Mouse (Mus musculus) forelimb bud, embryonic 11.5 days (tissue): ENCODE results near the gene Pip4k2c.
A peak's percentile ranks its signal among the peaks of the same experiment; 100 is the strongest.

Experiments
- DNase-seq: peaks from one replicate; pipeline ENCODE4 v3.0.0-alpha.2; 2012; ENCODE audit warnings: low read depth, low spot score

The Pip4k2c gene

GRCm38 (mm10) chr10:127211414-127211854, at the start of gene Pip4k2c:
Gene Pip4k2c (minus strand): TSS chr10:127211585.
- peak; percentile 80 for DNase-seq

DNA sequence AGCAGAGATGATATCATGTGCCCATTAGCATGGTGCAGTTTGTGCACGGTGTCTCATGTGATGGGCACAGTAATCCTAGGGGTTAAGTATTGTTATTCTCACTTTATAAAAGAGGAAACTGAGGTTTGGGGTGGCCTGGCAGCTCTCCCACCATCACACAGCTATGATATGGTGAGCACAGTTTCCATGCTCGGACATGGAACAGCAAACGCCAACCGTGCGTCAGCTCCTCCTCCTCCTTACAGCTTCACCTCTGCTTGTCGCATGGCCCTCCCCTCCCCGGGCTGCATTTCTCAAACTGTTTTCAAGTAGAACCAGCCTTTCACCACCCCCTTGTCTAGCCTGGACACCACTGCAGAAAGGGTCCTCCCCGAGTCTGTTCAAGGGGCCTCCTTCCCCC, 47.1 kb upstream of the Pip4k2c start:
- DNase-seq, result no peak

DNA sequence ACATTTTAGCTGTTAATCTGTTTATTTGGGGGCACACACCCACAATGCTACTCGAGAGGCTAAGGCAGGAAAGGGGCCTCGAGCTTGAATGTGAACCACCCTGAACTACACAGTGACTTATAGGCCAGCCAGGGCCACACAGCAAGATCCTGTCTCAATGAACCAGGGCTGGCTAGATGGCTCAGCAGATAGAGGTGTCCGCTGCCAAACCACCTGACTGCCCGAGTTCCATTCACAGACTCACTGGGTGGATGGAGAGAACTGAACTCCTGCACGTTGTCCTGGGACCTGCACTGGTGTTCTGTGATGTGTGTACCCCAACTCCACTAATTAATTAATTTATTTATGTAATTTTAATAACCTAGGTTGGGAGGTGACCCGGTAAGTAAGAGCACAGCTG, 46.4 kb upstream of the Pip4k2c start:
- DNase-seq, result no peak

- peak; percentile 69 for DNase-seq
These were observed 44.4 kb upstream of the Pip4k2c start for GRCm38 (mm10) chr10:127255625-127256345.

DNA sequence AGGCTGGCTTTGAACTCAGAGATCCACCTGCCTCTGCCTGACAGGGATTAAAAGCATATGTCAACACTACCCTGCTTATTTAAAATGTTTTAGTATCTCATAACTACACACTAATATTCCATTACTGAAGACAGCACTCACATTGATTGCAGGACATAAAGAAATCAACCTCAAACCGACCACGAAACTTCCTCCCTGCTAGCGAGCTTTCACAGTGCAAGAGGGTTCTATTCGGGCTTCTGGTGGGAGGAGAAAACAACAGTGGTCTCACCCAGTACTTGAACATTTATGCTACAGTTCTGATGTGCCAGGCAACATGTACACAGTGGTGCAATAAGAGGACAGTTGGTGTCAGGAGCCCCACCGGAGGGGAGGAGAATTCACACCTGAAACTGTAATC, 39.4 kb upstream of the Pip4k2c start:
- DNase-seq, result no peak

DNA sequence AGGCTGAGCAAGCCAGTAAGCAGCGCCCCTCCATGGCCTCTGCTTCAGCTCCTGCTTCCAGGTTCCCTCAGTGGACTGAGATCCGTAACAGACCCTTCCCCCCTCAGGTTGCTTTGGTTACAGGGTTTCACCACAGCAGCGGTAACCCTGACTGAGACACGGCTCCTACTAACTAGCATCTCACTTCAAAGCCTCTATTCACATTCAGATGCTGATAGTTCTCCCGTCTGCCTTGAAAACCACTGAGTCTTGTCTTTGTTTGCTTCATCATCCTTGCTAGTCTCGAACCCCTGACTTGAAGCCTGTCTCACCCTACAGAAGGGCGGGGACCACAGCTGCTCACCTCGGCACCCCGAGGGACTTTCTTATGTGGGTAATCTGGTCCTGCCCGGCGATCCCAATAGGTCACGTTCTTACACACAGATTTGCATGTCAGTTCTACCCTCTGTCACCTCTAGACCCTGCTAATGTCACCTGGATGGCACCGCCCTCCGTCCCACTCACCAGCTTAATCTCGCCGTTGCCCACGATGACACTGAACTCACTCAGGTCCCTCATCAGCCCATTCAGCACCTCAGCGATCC, 26.9 kb upstream of the Pip4k2c start:
- no peak for DNase-seq

GRCm38 (mm10) chr10:127236541-127236940, 25.2 kb upstream of the Pip4k2c start:
- DNase-seq, result no peak

GRCm38 (mm10) chr10:127233141-127233540, 21.8 kb upstream of the Pip4k2c start:
- no peak for DNase-seq

- no peak for DNase-seq
These were observed 20.4 kb upstream of the Pip4k2c start for GRCm38 (mm10) chr10:127231741-127232140.

- DNase-seq, result no peak
These were observed 19.3 kb upstream of the Pip4k2c start for GRCm38 (mm10) chr10:127230693-127231092.

GRCm38 (mm10) chr10:127228897-127229296, 17.5 kb upstream of the Pip4k2c start:
- DNase-seq, result peak; percentile 79

GRCm38 (mm10) chr10:127227163-127227562, 15.8 kb upstream of the Pip4k2c start:
- no peak for DNase-seq

DNA sequence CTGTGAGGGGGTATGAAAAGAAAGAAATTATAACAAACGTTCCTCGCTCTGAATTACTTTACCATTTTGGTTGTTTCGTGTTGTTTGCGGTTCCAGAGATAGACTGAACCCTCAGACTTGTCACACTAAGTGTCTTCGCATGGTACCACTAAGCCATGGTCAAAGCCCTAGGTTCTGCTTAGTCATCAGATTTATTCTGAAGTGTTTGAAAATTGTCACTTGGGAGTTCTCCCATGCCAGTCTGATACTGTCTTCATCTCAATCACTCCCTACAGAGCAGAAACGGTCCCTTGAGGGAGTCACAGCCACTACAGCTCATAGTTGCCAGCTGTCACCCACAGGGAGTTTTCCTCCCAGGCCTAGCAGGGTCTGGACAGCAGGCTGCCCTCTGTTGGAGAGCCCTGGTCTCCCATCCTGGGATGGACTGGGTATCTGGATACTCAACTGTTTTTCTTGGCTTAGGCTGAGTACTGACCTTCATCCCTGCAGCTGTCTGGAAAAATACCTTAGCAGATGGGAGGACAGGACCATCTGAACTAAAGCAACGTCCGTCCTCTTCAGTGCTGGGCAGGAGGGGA, 15.0 kb upstream of the Pip4k2c start:
- no peak for DNase-seq

- DNase-seq, result no peak
These were observed 14.3 kb upstream of the Pip4k2c start for GRCm38 (mm10) chr10:127225732-127226131.

DNA sequence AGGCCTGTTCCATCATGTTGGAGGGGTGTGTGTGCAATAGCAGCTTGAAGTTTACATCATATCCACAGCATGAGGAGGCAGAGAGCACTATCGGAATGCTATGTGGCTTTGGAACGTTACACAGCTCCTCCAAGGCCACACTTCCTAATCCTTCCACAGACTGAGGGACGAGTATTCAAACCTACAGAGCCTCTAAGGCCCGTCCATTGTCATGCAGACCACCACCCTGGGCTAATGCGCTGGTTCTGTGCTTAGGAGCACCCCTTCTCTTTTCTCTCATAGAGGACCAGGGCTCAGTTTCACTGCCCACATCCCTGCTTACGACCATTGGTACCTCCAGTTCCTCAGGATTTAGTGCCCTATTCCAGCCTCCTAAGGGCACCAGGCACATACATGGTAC, 13.8 kb upstream of the Pip4k2c start:
- DNase-seq, result no peak

- DNase-seq, result no peak
These were observed 7.0 kb upstream of the Pip4k2c start for GRCm38 (mm10) chr10:127218339-127218738.

- DNase-seq, result no peak
These were observed 5.8 kb upstream of the Pip4k2c start for GRCm38 (mm10) chr10:127217177-127217576.

GRCm38 (mm10) chr10:127216456-127216855, 5.1 kb upstream of the Pip4k2c start:
- DNase-seq, result no peak

DNA sequence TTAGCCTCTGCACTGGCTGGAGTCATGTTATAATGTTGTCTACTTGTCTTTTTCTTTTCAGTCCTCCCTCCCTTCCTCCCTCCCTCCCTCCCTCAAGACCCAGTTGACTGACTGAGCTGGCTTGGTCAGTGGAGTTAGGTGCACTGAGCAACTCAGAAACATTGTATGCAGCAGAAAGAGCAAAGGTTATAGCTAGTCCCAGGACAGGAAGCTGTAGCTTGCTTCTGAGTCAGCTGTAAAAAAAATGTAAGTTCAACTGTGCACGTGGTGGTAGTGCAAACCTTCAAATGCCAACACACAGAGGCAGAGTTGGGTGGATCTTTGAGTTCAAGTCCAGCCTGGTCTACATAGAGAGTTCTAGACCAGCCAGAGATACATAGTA, 3.0 kb upstream of the Pip4k2c start:
- no peak for DNase-seq

DNA sequence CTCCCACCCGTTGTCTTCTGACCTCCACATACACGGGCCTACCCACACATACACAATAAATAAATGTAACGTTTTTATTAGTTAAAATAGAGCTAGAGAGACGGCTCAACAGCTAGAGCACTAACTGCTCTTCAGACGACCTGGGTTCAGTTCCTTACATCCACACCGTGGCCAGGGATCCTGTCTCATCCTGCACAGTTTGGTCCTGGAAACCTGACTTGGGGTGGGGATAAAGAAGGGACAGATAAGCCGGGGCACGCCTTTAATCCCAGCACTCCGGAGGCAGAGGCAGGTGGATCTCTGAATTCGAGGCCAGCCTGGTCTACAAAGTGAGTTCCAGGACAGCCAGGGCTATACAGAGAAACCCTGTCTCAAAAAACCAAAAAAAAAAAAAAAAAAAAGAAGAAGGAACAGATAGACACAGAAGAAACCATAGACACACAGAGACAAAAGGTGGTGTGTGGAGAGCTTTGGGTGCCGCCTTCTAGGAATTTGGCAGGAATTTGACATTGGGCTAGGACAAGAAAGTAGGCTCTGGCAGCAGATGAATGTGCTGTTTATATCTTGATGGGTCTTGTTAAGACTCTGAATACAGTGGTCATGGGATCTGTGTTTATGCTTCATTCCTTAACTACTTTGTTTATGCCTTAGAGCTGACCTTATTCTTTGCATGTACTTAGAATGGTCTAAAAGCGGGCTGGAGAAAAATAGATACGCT, 2.5 kb upstream of the Pip4k2c start:
- no peak for DNase-seq

GRCm38 (mm10) chr10:127213272-127213671, 1.9 kb upstream of the Pip4k2c start:
- no peak for DNase-seq

DNA sequence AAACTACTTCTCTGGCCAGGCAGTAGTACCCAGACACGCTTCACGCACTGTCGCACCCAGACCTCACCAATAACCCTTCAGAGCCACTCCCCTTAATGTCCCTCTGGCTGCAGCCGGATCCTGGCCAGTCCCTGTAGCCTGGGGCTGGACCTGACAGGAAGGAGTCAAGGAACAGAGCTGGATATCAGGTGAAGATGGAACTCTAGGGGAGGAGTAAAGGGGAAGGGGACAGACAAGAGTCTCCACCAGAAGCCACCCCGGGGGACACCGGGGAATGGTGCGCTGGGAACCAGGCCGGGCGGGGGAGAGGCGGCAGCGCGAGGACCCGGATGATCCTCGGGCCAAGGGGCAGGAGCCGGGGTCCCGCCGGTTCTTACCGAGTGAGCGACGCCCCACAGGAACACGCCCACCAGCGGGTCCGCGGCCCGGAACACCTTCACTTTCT, 402 bp downstream of the Pip4k2c start:
- no peak for DNase-seq
